Mouse (Mus musculus) midbrain, embryonic 14.5 days (tissue): ENCODE results near the gene Pthlh. TPM values are rescaled to one million over a fixed set of nuclear protein-coding genes. Genes with fewer than 3 reads are reported as not detected.

Experiments
- ATAC-seq: fragments of 200-750 bp; cut with Nextera tagmentation; 2 replicates; pipeline ENCODE4 v1.8.0; 2017; ENCODE audit warnings: moderate number of reproducible peaks, moderate library complexity; ENCODE audit not compliant: low FRiP score, low TSS enrichment
- DNase-seq: peaks from one replicate; pipeline ENCODE4 v3.0.0-alpha.2; 2015
- H3K27ac ChIP-seq: fragments of 300-500 bp; sonication (generic); replicated peaks from 2 replicates; pipeline ENCODE4 v1.5.1; 2014; ENCODE audit warnings: mild to moderate bottlenecking, low read depth, low read length, moderate library complexity
- H3K27me3 ChIP-seq: fragments of 300-500 bp; sonication (generic); 2 replicates; pipeline ENCODE4 v1.6.1; 2014; ENCODE audit warnings: low read length, control low read depth, mixed read lengths; ENCODE audit not compliant: control insufficient read depth, insufficient read depth
- H3K36me3 ChIP-seq: fragments of 300-500 bp; sonication (generic); 2 replicates; pipeline ENCODE4 v1.6.1; 2014; ENCODE audit warnings: low read length, control low read depth; ENCODE audit not compliant: control insufficient read depth, insufficient read depth
- H3K4me1 ChIP-seq: fragments of 300-500 bp; sonication (generic); 2 replicates; pipeline ENCODE4 v1.6.1; 2014; ENCODE audit warnings: mild to moderate bottlenecking, antibody characterized with exemption, low read length, control low read depth; ENCODE audit not compliant: control insufficient read depth, insufficient read depth
- H3K4me2 ChIP-seq: fragments of 300-500 bp; sonication (generic); 2 replicates; pipeline ENCODE4 v1.6.1; 2014; ENCODE audit warnings: mild to moderate bottlenecking, low read length, moderate library complexity
- H3K4me3 ChIP-seq: fragments of 300-500 bp; sonication (generic); replicated peaks from 2 replicates; pipeline ENCODE4 v1.5.1; 2014; ENCODE audit warnings: low read depth, low read length
- H3K9ac ChIP-seq: fragments of 300-500 bp; sonication (generic); replicated peaks from 2 replicates; pipeline ENCODE4 v1.6.1; 2014; ENCODE audit warnings: mild to moderate bottlenecking, low read length, moderate library complexity
- H3K9me3 ChIP-seq: fragments of 300-500 bp; sonication (generic); 2 replicates; pipeline ENCODE4 v1.6.1; 2016; ENCODE audit warnings: low read length, control low read depth, mixed read lengths; ENCODE audit not compliant: control insufficient read depth
- WGBS: fragments of 180-500 bp; shearing (Covaris S2); extraction: QIAGEN DNeasy Blood & Tissue Kit; methylation state at CpG from one replicate; pipeline ENCODE4 v1.1.7; 2014; 5-methylcytosine and 5-hydroxymethylcytosine counted together
- polyA plus RNA-seq: library from polyadenylated mRNA; unstranded; fragments of >200 nt; fragmentation: Nextera tagmentation; extraction: Ambion mirVana; gene quantifications from 2 replicates; pipeline ENCODE4 v1.2.1, GENCODE M21; 2014

Pthlh gene
- polyA plus RNA-seq, 1 experiment from 2014 or later, result 0.30 TPM

DNA sequence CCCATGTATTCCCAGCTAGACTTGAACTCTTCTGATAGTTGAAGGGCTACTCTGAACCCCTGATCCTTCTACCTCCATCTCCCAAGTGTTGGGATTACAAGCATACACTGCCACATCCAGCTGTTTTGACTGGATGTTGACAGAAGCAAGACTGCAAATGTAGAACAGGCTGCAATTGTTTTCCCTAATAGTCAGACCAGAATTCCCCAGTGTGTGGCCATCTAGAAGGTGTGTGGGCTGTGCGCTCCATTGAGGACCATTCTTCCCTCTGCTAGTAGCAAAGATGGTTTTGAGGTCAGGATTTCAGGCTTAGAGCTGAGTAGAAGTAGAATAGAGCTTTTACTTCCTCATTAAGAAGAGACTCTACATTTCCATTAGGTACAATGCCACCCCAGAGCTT is 37.3 kb downstream of the Pthlh start:
- no peak for DNase-seq
- no peak overlapping the region for H3K4me2 ChIP-seq
- 98% methylated on average over 1 of the region's 1 CpGs for WGBS

DNA sequence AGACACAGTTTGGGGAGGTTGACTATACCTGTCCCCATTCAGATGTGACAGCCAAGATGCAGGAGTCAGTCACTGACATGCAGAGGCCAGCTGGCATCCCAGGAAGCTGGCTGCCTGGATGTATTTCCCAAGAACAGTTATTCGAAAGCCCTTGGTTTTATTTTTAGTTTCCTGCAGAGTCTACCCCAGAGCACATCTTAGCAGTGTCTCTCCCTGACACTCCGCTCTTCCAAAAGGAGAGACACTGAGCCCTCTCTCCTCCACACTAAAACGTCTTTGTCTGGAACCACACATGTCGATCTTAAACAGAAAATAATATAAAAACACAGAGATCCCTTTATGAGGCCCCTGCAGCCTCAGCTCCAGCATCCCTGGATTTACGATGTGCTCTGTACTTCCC is 44.9 kb downstream of the Pthlh start:
- H3K27ac ChIP-seq, result no peak overlapping the region
- ATAC-seq, result no peak
- H3K9ac ChIP-seq, result no peak overlapping the region
- WGBS, result 85% methylated on average over 5 of the region's 5 CpGs
- no peaks in the 10 kb centered on the region for H3K36me3 ChIP-seq
- no peak overlapping the region for H3K4me2 ChIP-seq
- no peaks in the 10 kb centered on the region for H3K9me3 ChIP-seq
- no peaks in the 10 kb centered on the region for H3K27me3 ChIP-seq
- no peaks in the 10 kb centered on the region for H3K4me1 ChIP-seq
- no peak overlapping the region for H3K4me3 ChIP-seq
- DNase-seq, result no peak

More for the DNA sequence above, 37.3 kb downstream of the Pthlh start:
- Histone ChIP-seq H3K9ac (no peak overlapping the region), H3K27me3 (no peaks in the 10 kb centered on the region), H3K9me3 (no peaks in the 10 kb centered on the region), H3K4me3 (no peak overlapping the region), H3K36me3 (no peaks in the 10 kb centered on the region), H3K4me1 (no peaks in the 10 kb centered on the region), H3K27ac (no peak overlapping the region)
- ATAC-seq, result no peak

DNA sequence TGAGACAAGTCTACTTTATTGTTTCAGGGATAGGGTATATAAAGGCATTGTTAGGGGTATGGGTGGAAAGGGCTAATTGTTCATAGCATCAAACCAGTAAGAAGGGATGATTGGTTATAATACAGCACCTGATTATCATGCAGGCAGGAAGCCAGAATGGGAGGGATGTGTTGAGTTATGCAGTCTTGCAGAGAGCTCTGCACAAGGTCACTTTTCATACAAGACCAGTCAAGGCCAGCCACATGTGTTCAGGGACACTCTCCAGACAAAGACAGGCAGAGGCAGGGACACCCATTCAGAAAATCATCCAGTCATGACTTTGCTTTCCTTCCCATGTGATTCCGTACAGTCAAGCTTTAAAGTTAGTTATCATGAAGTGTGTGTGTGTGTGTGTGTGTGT is 47.8 kb downstream of the Pthlh start:
- Histone ChIP-seq H3K4me2 (no peak overlapping the region), H3K36me3 (no peaks in the 10 kb centered on the region), H3K4me1 (no peaks in the 10 kb centered on the region), H3K9ac (no peak overlapping the region), H3K9me3 (no peaks in the 10 kb centered on the region), H3K27ac (no peak overlapping the region), H3K4me3 (no peak overlapping the region), H3K27me3 (no peaks in the 10 kb centered on the region)
- ATAC-seq, result no peak
- 93% methylated on average over 1 of the region's 1 CpGs for WGBS
- no peak for DNase-seq

DNA sequence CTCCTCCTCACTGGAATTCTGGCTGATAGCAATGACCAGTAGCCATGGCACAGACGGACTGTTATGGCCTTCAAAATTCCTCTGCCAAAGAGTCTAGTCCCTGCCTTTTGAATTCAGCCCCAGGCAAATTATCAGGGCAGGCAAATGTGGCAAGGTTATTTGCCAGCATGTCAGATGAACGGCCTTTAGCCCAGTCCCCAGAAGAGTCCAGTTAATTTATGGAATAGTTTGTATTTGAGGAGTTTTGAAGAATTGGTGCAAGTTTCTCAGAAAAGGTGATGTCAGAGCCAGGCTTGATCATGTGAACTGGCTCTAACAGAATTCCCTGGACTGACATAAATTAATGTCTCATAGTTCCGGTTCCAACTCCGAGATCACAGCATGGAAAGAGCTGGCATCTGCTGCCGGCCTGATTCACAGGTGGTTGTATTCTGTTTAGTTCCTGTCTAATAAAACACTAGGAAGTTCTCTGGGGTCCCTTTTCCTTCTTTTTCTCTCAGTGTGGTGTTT is 56.1 kb downstream of the Pthlh start:
- H3K9me3 ChIP-seq, result no peaks in the 10 kb centered on the region
- no peak overlapping the region for H3K9ac ChIP-seq
- DNase-seq (no peak), ATAC-seq (no peak)
- H3K4me3 ChIP-seq, result no peak overlapping the region
- H3K27me3 ChIP-seq, result no peaks in the 10 kb centered on the region
- 90% methylated on average over 5 of the region's 5 CpGs for WGBS
- no peak overlapping the region for H3K27ac ChIP-seq
- H3K36me3 ChIP-seq, result no peaks in the 10 kb centered on the region
- no peak overlapping the region for H3K4me2 ChIP-seq
- no peaks in the 10 kb centered on the region for H3K4me1 ChIP-seq

Other genes with a start within 250 kb of the Pthlh start
- gene Rep15, start 231.6 kb downstream of the Pthlh start, polyA plus RNA-seq, result 0.62 and 0.98 TPM in 2 replicates
- gene Mrps35, start 221.4 kb downstream of the Pthlh start, polyA plus RNA-seq, result 72.1 and 83.0 TPM in 2 replicates
- 0.19 and 0.66 TPM in 2 replicates for gene Mansc4, start 177.2 kb downstream of the Pthlh start, polyA plus RNA-seq
- 7.3 and 8.9 TPM in 2 replicates for gene Klhl42, start 172.8 kb downstream of the Pthlh start, polyA plus RNA-seq
- 33.1 and 37.7 TPM in 2 replicates for gene Ccdc91, start 211.6 kb upstream of the Pthlh start, polyA plus RNA-seq